ENCODE assay signal across 11 mouse cellular contexts in genomic region chr2:156760843-156761505, GRCm38 (mm10). TPM values are rescaled to one million over a fixed set of nuclear protein-coding genes. Genes with fewer than 3 reads are reported as not detected.
DNase-seq lines count a peak whose midpoint lies in the region; ATAC-seq and TF ChIP-seq lines count a peak whose summit lies in the region.
"Had no signal": no experiment of that assay in that cellular context is flagged by ENCODE, and none has a peak within 500 bp of the region (broad histone marks: within the 10 kb centered on the region; RNA-seq: fewer than 3 reads in every experiment).

No protein-coding gene starts in this region.

- ATAC-seq in kidney, postnatal 0 days (replicated peaks; ENCODE audit: low FRiP score, low read depth), result no peak
- no peak for ATAC-seq in kidney, embryonic 14.5 days (ENCODE audit: low FRiP score, low TSS enrichment)
- 0 out of 2 replicates have a peak, but pooled peaks have one; percentile 42 for ATAC-seq in intestine, embryonic 15.5 days
- ATAC-seq in frontal cortex, adult (ENCODE audit: low TSS enrichment), result no peak

- no peak overlapping the region for H3K27ac ChIP-seq in kidney, postnatal 0 days
- H3K27ac ChIP-seq in kidney, embryonic 14.5 days (ENCODE audit: low read depth, low read length), result no peak overlapping the region
- no peak overlapping the region for H3K27ac ChIP-seq in thymus, adult 2 months (ENCODE audit: control insufficient read depth, insufficient read depth, low read length)
- H3K27ac ChIP-seq in intestine, embryonic 15.5 days, result no peak overlapping the region
- H3K27ac ChIP-seq: embryonic facial prominence, embryonic 12.5 days; limb, embryonic 13.5 days; midbrain, embryonic 12.5 days had no signal

- peaks cover 41% of the 10 kb centered on the region for H3K36me3 ChIP-seq in kidney, postnatal 0 days (ENCODE audit: insufficient read depth, low read length)
- peaks cover 74% of the 10 kb centered on the region for H3K36me3 ChIP-seq in kidney, embryonic 14.5 days (ENCODE audit: control insufficient read depth, insufficient read depth, low read length)
- H3K36me3 ChIP-seq in thymus, adult 2 months (ENCODE audit: control insufficient read depth, insufficient read depth, low read length), result peaks cover 7% of the 10 kb centered on the region; the same call in 1 of the 2 replicates
- peaks cover 44% of the 10 kb centered on the region for H3K36me3 ChIP-seq in intestine, embryonic 15.5 days

- H3K4me1 ChIP-seq in kidney, postnatal 0 days (replicated peaks; ENCODE audit: insufficient read depth, low read length), result 0 out of 2 replicates have a peak, but pooled peaks cover 7% of the 10 kb centered on the region
- H3K4me1 ChIP-seq in kidney, embryonic 14.5 days (ENCODE audit: control insufficient read depth, insufficient read depth, low read length), result peaks cover 7% of the 10 kb centered on the region
- H3K4me1 ChIP-seq in thymus, adult 2 months (replicated peaks; ENCODE audit: control insufficient read depth, insufficient read depth, low read length), result no peaks in the 10 kb centered on the region
- H3K4me1 ChIP-seq in intestine, embryonic 15.5 days (replicated peaks), result no peaks in the 10 kb centered on the region
- H3K4me1 ChIP-seq: midbrain, embryonic 12.5 days had no signal

- H3K4me2 ChIP-seq in kidney, postnatal 0 days (ENCODE audit: low read length), result no peak overlapping the region
- H3K4me2 ChIP-seq in kidney, embryonic 14.5 days (replicated peaks; ENCODE audit: low read depth, low read length), result no peak overlapping the region
- H3K4me2 ChIP-seq in intestine, embryonic 15.5 days (replicated peaks), result no peak overlapping the region
- H3K4me2 ChIP-seq: embryonic facial prominence, embryonic 12.5 days; limb, embryonic 13.5 days; midbrain, embryonic 12.5 days had no signal

- 81% methylated on average over 5 of the region's 5 CpGs for WGBS in kidney, postnatal 0 days
- 83% methylated on average over 5 of the region's 5 CpGs for WGBS in kidney, embryonic 14.5 days
- WGBS in thymus, adult 2 months, result 91% methylated on average over 5 of the region's 5 CpGs
- 90% methylated on average over 5 of the region's 5 CpGs for WGBS in intestine, embryonic 15.5 days

- no peak overlapping the region for H3K9ac ChIP-seq in kidney, postnatal 0 days (ENCODE audit: low read depth, low read length)
- H3K9ac ChIP-seq in kidney, embryonic 14.5 days (ENCODE audit: low read depth, low read length), result no peak overlapping the region
- no peak overlapping the region for H3K9ac ChIP-seq in intestine, embryonic 15.5 days
- H3K9ac ChIP-seq: embryonic facial prominence, embryonic 12.5 days; limb, embryonic 13.5 days; midbrain, embryonic 12.5 days had no signal

- H3K4me3 ChIP-seq in kidney, postnatal 0 days (replicated peaks; ENCODE audit: low read depth, low read length), result no peak overlapping the region
- no peak overlapping the region for H3K4me3 ChIP-seq in kidney, embryonic 14.5 days (ENCODE audit: low read length)
- no peak overlapping the region for H3K4me3 ChIP-seq in thymus, adult 2 months (ENCODE audit: control insufficient read depth, insufficient read depth, low read length)
- no peak overlapping the region for H3K4me3 ChIP-seq in intestine, embryonic 15.5 days (replicated peaks)
- H3K4me3 ChIP-seq: embryonic facial prominence, embryonic 12.5 days; limb, embryonic 13.5 days; midbrain, embryonic 12.5 days had no signal

- TF ChIP-seq CTCF in kidney, postnatal 0 days (IDR thresholded peaks at IDR 0.05; ENCODE audit: low read depth), result peak; percentile 62
- no peak for TF ChIP-seq CTCF in thymus, adult 2 months (IDR thresholded peaks at IDR 0.05; ENCODE audit: borderline replicate concordance, control insufficient read depth, extremely low read depth, insufficient read depth, low read length, poor library complexity)

- DNase-seq in kidney, postnatal 0 days (ENCODE audit: low spot score), result no peak
- DNase-seq in thymus, adult 2 months, result peak; percentile 35
- no peak for DNase-seq in thymus, adult 18-20 months
- DNase-seq in embryo, embryonic 10 days (ENCODE audit: low spot score), result no peak
- DNase-seq: adrenal gland, postnatal 10 days had no signal

- H3K27me3 ChIP-seq in kidney, postnatal 0 days (ENCODE audit: insufficient read depth, low read length), result no peaks in the 10 kb centered on the region
- H3K27me3 ChIP-seq in kidney, embryonic 14.5 days (ENCODE audit: control insufficient read depth, insufficient read depth, low read length), result no peaks in the 10 kb centered on the region
- H3K27me3 ChIP-seq in thymus, adult 2 months (ENCODE audit: control insufficient read depth, insufficient read depth, low read length), result no peaks in the 10 kb centered on the region
- H3K27me3 ChIP-seq in intestine, embryonic 15.5 days (replicated peaks), result no peaks in the 10 kb centered on the region
- H3K27me3 ChIP-seq: embryonic facial prominence, embryonic 12.5 days; limb, embryonic 13.5 days; midbrain, embryonic 12.5 days had no signal

- no peak for TF ChIP-seq POLR2A in thymus, adult 2 months (IDR thresholded peaks at IDR 0.05; ENCODE audit: control insufficient read depth, extremely low read depth, insufficient read depth, low read length, poor library complexity)

- 0 out of 2 replicates have a peak, but pooled peaks cover 3% of the 10 kb centered on the region for H3K9me3 ChIP-seq in kidney, postnatal 0 days (replicated peaks; ENCODE audit: low read length)
- H3K9me3 ChIP-seq in kidney, embryonic 14.5 days (ENCODE audit: control insufficient read depth, low read length), result peaks cover 6% of the 10 kb centered on the region; the same call in 1 of the 2 replicates
- H3K9me3 ChIP-seq in intestine, embryonic 15.5 days, result no peaks in the 10 kb centered on the region

RNA-seq across cellular contexts. Expression of gene Myl9, which starts 14.2 kb away (rescaled TPM):
- 449 and 494 TPM in 2 replicates for polyA plus RNA-seq in kidney, postnatal 0 days (2015; fragmentation: Nextera tagmentation; extraction: Ambion mirVana)
- 218 and 250 TPM in 2 replicates for polyA plus RNA-seq in kidney, embryonic 14.5 days (2014; fragmentation: Nextera tagmentation; extraction: Ambion mirVana)
- 32.3 and 32.4 TPM in 2 replicates for polyA plus RNA-seq in thymus, adult 2 months (2012; rRNA removed)
- 1,100 and 1,103 TPM in 2 replicates for polyA plus RNA-seq in intestine, embryonic 15.5 days (2015; fragmentation: Nextera tagmentation; extraction: Ambion mirVana)
